Mouse (Mus musculus) hindlimb bud, embryonic 11.5 days (tissue): Measurements from ENCODE around the gene Gpc5.

Source experiments
- DNase-seq: peaks from one replicate; pipeline ENCODE4 v3.0.0-alpha.2; 2012; ENCODE audit warnings: low read depth, low spot score; ENCODE audit errors: extremely low spot score

Gene Gpc5

DNA sequence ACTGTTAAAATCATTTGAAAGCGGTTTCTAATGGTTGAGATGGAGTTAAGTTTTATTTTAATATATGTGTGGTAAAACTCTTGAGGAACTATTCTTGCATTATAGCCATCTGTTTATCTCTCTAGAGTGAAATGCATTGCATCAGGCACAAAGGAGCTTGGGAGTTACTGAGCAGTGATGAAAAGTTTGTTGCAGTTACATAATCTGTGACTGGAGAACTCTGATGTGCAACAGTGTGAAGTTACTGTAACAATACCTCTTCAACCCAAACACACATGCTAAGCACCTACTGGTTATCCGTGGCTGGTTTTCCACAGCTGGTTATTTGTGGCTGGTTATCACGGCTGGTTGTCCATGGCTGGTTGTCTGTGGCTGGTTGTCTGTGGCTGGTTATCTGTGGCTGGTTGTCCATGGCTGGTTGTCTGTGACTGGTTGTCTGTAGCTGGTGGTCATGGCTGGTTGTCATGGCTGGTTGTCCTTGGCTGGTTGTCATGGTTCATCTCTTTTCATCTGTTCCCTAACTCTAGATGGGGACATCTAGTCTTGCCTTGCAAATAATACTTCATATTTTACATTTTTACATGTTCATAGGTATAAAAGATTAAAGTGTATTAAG lies 273.4 kb downstream of the Gpc5 start:
- no peak for DNase-seq

DNA sequence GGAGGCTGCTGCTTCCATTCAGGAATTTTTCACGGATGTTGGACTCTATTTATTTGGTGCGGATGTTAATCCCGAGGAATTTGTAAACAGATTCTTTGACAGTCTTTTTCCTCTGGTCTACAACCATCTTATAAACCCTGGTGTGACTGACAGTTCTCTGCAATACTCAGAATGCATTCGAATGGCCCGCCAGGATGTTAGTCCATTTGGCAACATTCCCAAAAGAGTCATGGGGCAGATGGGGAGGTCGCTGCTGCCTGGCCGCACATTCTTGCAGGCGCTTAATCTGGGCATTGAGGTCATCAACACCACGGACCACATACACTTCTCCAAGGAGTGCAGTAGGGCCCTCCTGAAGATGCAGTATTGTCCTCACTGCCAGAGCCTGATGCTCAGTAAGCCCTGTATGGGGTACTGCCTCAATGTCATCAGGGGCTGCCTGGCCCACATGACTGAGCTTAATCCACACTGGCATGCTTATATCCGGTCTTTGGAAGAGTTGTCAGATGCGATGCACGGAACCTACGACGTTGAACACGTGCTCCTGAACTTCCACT lies 277.7 kb downstream of the Gpc5 start:
- DNase-seq = no peak

DNA sequence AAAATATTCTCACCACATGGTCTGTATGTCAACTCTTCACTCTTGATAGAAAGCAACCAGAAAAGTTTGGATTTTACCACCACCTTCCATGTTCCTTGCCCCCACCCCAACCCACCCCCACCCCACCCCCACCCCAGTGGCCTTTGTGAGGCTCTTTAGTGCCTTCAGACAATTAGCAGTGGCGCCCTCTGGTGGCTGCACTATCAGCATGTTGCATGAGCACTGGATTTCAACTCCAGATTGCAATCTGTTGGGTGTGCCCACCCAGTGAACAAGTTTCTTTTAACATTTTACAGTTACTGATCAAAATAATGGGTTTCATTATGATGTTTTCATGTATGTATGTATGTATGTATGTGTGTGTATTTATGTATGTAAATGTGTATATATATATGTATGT lies 279.1 kb downstream of the Gpc5 start:
- DNase-seq = no peak

DNA sequence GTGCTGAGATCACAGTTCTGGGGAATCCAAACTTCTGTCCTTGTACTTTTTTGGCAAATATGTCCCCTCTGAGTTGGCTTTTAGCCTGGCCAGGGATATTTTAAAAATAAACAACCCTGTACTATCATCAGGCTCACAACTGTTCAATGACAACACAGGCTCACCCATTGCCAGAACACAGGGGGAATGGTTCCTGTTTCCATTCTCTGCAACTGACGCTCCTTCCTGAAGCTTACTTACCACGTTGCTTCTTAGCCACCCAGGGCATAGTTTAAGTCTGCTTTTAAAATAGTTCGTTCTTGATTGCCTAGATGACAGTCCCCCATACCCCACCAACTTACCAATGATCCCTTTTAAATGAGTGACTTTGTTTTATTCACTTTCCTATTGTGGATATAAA lies 299.8 kb downstream of the Gpc5 start:
- DNase-seq = no peak

DNA sequence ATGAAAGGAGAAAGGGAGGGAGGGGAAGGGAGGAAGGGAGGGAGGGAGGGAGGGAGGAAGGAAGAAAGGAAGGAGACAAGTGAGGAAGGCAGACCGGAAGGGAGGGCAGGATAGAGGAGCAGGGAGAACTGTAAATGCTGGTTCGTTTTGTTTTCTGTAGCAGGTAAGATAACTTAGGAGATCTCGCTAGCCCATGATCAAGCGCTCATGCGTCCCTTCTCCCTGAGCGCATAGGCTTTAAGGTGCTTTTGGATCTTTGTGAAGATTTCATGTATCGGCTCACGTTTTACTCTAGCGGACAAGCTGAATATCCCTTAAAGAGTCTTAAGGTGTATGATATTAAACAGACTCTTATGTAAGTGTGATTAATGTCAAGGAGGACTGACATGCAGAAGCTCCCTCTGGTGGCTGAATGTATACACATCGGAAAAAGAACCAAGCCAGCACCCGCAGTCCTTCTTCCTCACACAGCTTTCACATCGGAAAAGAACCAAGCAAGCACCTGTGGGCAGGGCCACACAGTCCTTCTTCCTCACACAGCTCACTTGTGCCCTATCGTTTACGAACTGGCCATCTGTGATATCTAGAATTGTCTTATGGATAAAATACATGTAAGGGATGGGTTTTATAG lies 301.0 kb downstream of the Gpc5 start:
- DNase-seq = peak; percentile 44

DNA sequence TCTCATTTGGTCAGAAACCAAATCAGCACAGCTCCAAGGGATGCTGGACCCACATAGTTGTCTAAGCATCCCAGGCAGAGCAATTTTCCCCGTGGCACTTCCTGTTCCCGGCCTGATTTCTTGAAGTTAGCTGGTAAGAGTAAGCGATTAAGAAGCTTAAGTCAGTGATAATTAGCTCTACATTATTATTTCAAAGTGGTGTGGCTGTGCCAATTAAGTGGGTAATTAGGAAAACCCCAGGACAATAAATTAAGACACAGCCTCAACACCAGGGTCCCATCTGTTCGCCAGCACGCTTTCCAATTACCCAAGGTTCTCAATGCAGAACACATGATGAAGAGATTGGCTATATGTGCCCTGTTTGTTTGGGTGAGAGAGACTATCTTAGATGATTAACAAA lies 314.6 kb downstream of the Gpc5 start:
- DNase-seq = peak; percentile 60

DNA sequence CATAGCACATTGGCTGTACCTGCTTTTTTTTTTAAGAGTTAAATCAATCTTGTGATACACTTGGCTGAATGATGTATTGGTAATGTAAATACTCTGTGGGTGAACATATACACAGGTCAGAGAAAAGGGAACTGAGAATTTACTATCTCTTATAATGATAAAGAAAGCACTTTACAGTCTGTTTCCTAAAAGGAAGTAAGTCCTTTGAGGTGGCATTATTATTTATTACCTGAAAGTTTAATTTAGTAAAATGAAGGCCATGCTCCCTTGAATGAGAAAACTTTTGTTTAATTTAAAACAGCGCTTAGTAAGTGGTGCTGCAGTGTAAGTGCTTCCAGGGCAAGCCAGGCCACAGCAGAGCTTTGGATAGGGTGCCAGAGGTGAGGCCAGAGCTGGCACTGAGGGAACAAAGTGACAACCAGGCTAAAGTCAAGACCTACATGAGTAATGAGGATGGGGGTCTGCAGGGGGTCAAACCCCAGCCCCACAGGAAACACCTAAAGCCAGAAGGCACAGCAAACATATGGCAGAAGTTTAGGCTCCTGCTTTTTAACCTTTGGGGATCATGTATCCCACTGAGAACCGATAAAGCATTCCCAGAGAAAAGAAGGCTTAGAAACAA lies 315.4 kb downstream of the Gpc5 start:
- peak; percentile 83 for DNase-seq

DNA sequence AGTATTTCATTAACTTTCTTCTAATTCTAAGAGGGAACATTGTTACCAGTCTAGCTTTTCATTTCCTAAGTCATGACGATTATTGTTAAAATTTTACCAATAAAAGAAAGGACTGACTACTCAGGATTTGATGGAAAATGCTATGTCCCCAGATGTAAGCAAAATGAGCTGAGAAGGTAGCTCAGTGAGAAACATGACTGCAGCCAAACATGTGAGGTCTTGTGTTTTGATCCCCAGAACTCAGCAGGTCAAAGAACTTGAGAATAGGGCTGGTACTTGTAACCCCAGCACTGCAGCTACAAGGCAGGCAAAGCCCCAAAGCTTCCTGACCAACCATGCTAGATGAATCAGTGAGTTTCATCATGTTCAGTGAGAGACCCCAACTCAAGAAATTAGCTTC lies 318.9 kb downstream of the Gpc5 start:
- no peak for DNase-seq

DNA sequence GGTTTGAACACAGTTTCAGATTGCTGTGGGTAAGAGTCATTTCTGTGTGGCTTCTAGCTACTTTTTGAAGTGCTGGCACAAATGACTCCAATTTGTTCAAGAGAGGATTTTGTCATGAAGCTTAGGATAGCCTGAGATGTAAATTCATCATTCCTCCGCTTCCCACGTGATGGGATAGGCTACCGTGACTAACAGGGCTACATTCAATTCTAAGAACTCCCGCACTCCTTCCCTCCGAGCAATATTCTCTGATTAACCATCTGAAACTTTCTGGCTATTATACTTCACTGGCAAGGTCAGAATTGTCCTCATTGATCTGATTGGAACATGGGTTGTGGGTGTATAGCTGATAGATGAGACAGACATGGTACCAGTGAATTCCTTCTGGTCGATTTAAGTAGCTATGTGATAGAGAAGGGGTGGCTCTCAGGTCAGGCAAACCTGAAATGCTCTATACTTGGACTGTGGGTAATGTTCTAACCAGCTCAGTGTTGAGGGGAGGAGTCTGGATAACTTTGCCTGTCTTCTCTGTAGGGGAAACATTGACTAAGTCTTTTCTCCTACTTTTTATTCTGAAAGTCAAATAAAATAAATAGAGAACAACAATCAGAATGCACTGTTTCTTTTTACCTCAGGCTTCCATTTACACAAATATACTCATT lies 319.6 kb downstream of the Gpc5 start:
- DNase-seq = no peak

DNA sequence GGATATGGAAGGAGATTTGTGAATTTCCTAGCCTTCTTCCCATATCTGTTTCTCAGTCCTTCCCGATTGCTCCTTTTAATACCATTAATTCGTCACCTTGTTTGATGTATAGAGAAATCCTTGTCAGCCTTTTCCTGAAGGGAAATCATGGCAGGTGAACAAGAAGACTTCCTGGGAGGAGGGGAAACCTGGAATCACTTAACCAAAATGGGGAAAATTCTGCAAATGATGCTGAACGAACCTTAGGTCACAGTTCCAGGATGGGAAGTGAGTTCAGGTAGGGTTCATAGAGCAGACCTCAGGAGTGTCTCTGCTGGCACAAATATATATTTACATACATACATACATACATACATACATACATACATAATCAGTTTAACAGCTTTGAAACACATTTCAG lies 320.8 kb downstream of the Gpc5 start:
- peak; percentile 76 for DNase-seq

DNA sequence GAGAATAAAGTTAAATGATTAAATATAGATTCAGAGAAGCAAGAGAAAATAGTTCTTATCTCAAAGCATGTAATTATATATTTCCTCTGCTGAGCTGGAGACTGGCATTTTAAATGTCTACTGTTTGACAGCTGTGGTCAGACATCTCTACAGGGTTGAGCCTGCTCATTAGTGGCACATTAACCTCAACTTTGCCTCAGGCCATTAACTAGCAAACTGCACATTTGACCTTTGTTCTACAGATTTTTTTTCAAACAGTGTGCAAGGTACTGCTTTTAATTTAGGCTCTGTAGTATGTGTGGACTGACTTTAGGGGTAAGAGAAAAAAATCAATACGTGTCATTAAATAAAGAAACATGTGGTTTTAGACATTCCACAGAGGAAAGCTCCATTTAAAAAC lies 321.4 kb downstream of the Gpc5 start:
- DNase-seq = peak; percentile 94

DNA sequence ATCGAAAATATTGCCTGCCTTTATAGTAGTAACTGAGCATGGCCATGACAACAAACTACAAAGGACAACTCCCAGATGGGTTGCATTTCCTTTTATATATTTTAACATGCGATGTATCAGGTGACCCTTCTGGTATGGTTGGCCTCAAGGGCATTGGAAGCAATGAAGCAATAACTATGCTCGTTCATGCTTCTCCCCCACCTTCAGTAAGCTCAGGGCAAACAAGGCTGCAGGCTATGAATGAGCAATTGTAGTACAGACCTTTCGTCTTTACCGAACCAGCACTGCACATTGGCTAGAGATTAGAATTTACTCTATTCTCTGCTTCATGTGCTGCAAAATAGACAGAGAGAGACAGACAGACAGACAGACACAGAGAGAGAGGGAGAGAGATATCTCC lies 322.5 kb downstream of the Gpc5 start:
- no peak for DNase-seq

DNA sequence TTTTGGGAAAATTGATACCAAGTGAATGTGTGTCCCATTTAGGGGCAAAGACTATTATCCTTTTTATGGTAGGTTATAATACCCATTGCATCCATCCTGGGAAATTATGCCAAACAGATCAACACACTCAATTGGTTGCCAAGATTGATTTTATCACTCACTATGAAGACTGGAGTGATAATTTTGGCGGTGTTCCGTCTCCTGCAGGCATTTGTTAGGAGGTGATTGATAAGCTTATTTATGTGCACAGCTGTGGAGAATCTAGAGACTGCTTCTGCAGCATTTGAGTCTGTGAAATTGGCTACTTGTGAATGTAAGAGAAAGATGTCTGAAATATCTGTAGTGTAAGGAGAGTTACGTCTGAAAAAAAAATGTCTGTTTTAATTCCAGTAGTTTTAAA lies 340.0 kb downstream of the Gpc5 start:
- no peak for DNase-seq

DNA sequence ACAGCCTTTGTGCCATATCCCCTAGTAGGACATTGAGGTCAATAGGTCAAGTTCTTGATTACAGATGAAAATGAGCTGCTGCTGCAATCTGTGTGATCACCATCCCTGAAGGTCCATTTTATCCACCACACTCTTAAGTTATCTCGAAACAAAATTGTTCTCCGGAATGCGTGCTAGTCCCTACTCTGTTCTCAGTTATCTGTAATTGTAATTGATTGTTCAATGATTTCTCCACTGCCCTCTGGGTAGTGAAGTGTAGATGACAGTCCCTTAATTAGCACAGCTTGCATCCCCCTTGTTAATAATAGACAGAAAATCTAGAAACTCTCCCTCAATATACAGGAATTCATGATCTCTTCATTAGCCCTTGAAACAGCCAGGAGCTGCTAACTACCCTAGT lies 340.4 kb downstream of the Gpc5 start:
- DNase-seq = no peak

DNA sequence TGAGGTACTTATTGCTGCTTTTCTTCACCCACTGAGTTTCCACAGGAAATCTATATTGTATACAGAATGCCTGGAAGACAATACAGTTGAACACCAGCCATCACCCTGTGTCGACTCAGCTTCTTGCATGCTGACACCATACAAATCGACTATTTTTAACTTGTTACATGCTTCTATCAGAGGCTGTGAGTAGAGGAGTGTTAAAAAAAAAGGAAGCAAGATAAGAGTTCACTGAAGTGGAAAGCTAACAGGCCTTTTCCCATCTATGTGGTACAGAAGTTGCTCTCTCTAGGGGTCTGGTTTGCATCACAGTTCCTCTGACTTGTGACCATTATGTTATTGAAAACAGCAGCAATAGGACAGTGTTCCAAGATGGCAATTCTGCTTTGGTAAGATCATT lies 344.6 kb downstream of the Gpc5 start:
- DNase-seq = no peak

DNA sequence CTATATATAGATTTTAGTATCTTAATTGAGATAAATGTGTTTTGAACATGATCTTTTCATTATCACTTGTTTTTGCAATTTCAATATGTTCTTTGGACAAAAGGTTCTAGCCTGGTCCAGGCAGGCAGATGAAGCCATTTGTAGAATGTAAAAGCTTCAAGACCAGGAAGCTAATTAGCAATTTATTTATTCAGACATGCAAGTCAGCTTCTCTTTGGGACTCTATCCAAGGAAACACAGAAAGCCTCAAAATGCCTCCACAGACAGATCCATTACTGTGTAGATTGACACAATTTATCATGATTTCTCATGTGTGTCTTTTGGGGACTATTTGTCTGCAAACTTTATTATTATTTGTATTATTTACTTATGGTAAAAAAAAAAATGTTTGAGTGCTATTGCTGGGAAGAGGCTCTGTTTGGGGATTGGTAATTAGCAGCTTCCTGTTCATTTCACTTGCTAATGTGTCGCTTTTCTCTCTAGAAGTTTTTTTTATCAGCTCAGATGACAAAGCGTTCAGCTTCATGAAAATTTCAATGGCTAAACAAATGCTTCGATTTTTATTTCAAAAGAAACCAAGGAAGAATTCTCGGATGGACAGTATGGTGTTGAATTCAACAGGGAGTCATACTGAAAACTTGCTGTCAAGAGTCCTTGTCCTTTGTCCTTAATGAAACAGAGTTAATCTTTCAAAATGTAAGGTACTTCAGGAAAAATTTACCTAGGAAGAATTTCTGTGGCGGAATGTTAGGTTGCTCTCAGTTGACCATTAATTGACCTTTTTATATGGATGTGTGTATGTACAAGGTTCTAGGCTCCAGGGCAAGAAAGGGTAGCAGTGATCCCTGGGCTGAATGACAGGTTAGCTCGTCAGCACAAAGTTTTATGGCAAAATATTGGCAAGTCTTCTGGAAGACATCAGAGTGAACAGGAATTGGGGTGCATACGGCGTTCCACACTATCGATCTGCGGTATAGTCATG lies 353.1 kb downstream of the Gpc5 start:
- no peak for DNase-seq

DNA sequence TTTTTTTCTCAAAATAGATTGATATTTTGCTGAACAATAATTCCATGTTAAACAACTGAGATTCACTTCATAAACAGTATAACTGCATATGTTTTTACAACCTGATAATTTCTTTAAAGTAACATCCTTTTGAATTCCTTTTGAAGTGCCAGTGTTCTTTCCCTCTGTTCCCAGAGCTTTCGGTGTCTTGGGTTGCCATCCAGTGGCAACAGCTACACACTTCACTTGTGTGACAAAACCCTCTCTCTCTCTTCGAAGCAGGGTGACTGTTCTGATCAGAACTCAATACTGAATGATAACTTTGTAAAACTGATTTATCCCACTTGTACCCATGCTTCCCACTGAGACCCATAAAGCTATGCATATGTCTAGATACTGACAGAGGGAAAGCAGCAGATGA lies 358.9 kb downstream of the Gpc5 start:
- DNase-seq = no peak

DNA sequence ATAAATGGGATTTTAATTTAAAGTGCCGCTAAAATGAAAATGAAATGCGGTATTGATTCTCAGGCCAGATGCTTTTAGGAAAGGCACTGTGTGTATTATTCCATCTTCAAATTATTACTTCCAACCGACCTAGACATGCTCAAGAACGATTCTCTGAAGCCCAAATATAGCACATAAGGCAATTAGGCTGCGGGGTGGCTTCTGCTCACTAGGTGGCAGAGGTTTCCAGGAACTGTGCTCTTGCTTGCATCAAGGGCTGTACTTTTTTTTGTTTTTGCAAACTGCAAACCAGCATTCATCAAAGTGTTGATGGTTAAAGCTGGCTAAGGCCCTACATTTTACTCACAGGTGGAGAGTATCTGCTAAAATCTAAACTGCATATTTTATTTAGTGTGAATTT lies 375.9 kb downstream of the Gpc5 start:
- no peak for DNase-seq

DNA sequence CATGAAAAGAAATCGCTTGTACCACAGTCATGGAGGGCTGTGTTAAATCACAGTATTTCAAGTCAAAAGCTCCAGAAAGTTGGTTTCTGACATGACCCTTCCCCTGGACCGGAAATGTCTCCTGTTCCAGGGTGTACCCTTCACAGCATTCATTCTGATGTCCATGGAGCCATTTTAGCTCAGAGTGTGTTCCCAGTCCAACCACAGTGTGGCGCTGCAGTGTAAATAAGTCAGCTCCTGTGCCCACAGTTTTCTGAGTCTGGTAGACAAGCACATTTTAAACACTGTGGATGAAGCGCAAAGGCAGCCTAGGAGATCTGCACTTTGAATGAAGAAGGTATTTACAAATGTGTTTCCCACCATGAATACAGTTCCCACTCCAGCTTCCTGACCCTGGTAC lies 383.2 kb downstream of the Gpc5 start:
- peak; percentile 76 for DNase-seq

DNA sequence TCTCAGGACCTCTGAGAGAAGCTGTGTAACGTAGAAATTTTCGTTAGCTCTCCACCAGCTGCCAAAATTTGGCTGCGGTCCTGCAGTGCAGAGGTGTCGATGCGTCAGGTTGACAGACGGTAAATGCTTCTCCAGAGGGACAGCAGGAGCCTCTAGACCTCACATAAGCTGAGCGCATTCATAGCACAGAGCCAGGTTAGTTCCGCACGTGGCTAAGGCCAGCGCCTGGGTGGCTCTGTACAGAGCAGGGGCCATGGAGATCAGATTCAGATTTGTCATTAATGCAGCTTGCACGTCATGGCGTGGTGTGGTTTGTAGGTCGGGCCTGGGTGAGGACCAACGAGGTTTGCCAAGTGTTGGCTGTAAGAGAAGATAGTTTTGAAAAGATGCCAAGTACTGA lies 385.3 kb downstream of the Gpc5 start:
- DNase-seq = no peak

DNA sequence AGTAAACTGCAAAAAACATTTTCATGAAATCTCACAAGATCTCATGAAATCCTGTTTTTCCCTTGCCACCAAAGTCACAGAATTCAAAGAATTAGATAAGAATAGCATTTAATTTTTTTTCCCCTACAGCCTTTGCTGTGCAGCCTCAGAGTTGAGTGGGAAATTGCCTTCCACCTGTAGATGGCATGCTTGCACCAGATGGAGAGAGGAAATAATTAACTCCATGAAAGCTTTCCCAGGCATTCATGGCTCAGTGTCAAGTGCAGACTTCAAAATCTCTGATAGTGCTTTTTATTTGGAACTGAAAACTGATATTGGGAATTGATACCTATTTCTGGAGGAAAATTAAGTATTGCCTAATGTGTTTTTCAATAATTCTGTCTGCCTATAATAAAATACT lies 393.1 kb downstream of the Gpc5 start:
- DNase-seq = no peak
